Mouse (Mus musculus): ENCODE measurements around the gene Ppfibp1. TPM values are rescaled to one million over a fixed set of nuclear protein-coding genes. Genes with fewer than 3 reads are reported as not detected.

Ppfibp1 gene
- total RNA-seq, 2 experiments from 2014 or later, result 54.4 to 65.7 TPM

- no peak for DNase-seq (ENCODE audit: low spot score)
Measured at GRCm38 (mm10) chr6:146881896-146882770, 6.2 kb upstream of the Ppfibp1 start.

GRCm38 (mm10) chr6:146883426-146883825, 4.9 kb upstream of the Ppfibp1 start:
- DNase-seq (ENCODE audit: low spot score), result no peak

- DNase-seq (ENCODE audit: low spot score), result no peak
Measured at GRCm38 (mm10) chr6:146884171-146884570, 4.1 kb upstream of the Ppfibp1 start.

- no peak for DNase-seq (ENCODE audit: low spot score)
Measured at GRCm38 (mm10) chr6:146884851-146885250, 3.4 kb upstream of the Ppfibp1 start.

GRCm38 (mm10) chr6:146888660-146889490, 588 bp downstream of the Ppfibp1 start:
- no peak for DNase-seq (ENCODE audit: low spot score)

GRCm38 (mm10) chr6:146890215-146890614, 1.9 kb downstream of the Ppfibp1 start:
- DNase-seq (ENCODE audit: low spot score), result no peak

GRCm38 (mm10) chr6:146890633-146891032, 2.3 kb downstream of the Ppfibp1 start:
- no peak for DNase-seq (ENCODE audit: low spot score)

- no peak for DNase-seq (ENCODE audit: low spot score)
Measured at GRCm38 (mm10) chr6:146893890-146894289, 5.6 kb downstream of the Ppfibp1 start.

GRCm38 (mm10) chr6:146898709-146899108, 10.4 kb downstream of the Ppfibp1 start:
- no peak for DNase-seq (ENCODE audit: low spot score)

GRCm38 (mm10) chr6:146899647-146900046, 11.4 kb downstream of the Ppfibp1 start:
- no peak for DNase-seq (ENCODE audit: low spot score)

GRCm38 (mm10) chr6:146901929-146902328, 13.6 kb downstream of the Ppfibp1 start:
- DNase-seq (ENCODE audit: low spot score), result no peak

- no peak for DNase-seq (ENCODE audit: low spot score)
Measured at GRCm38 (mm10) chr6:146903632-146904031, 15.3 kb downstream of the Ppfibp1 start.

- DNase-seq (ENCODE audit: low spot score), result no peak
Measured at GRCm38 (mm10) chr6:146904707-146905106, 16.4 kb downstream of the Ppfibp1 start.

- DNase-seq (ENCODE audit: low spot score), result no peak
Measured at GRCm38 (mm10) chr6:146906000-146906786, 17.9 kb downstream of the Ppfibp1 start.

GRCm38 (mm10) chr6:146907061-146907794, 18.9 kb downstream of the Ppfibp1 start:
- DNase-seq (ENCODE audit: low spot score), result no peak

GRCm38 (mm10) chr6:146907795-146908190, 19.5 kb downstream of the Ppfibp1 start:
- DNase-seq (ENCODE audit: low spot score), result no peak

GRCm38 (mm10) chr6:146908801-146909200, 20.5 kb downstream of the Ppfibp1 start:
- DNase-seq (ENCODE audit: low spot score), result no peak

- no peak for DNase-seq (ENCODE audit: low spot score)
Measured at GRCm38 (mm10) chr6:146909725-146910489, 21.6 kb downstream of the Ppfibp1 start.

GRCm38 (mm10) chr6:146910801-146911200, 22.5 kb downstream of the Ppfibp1 start:
- DNase-seq (ENCODE audit: low spot score), result no peak
